Mouse (Mus musculus): ENCODE results near the gene Fam169b. TPM values are rescaled to one million over a fixed set of nuclear protein-coding genes. Genes with fewer than 3 reads are reported as not detected.

The Fam169b gene
- polyA plus RNA-seq, 1 experiment from 2014 or later: 0.53 TPM

Other genes with a start within 250 kb of the Fam169b start
- not detected in 2 replicates for gene Pgpep1l, start 9.6 kb upstream of the Fam169b start, polyA plus RNA-seq (2015; fragmentation: Nextera tagmentation; extraction: Ambion mirVana)